Comparison of ENCODE assay signal across 14 mouse cellular contexts in genomic region chr12:100665294-100665693, GRCm38 (mm10).
DNase-seq lines count a peak whose midpoint lies in the region.
"Had no signal": no experiment of that assay in that cellular context is flagged by ENCODE, and none has a peak within 500 bp of the region (broad histone marks: within the 10 kb centered on the region; RNA-seq: fewer than 3 reads in every experiment).

No protein-coding gene starts in this region.

- peak; percentile 26 to 35 for DNase-seq in cerebellum, postnatal 14 days
- no peak for DNase-seq in cerebellum, adult 8-10 months
- DNase-seq in layer of hippocampus, adult 9-11 months: peak; percentile 5
- DNase-seq in layer of hippocampus, adult 18-20 months (ENCODE audit: low spot score in 2 of 2): no peak
- DNase-seq in brain, adult 2 months (ENCODE audit: low read depth, low spot score): peak; percentile 54
- DNase-seq in brain, embryonic 18.5 days (ENCODE audit: low read depth, low spot score): peak; percentile 18
- DNase-seq in gastrocnemius, adult 18-20 months (ENCODE audit: low spot score): no peak
- DNase-seq: adrenal gland, postnatal 14 days; cerebellum, adult 11-12 months; cerebellum, postnatal 36 days; gastrocnemius, adult 2 months; gastrocnemius, postnatal 25 days; heart, postnatal 36 days; kidney, adult 2 months had no signal

Comparison
In these comparisons a context has a peak if more than half of its experiments do, and no peak if none do; other contexts are left out.
1. DNase-seq: peak in cerebellum, postnatal 14 days (2 of 2), layer of hippocampus, adult 9-11 months (single experiment), brain, adult 2 months (single experiment) and brain, embryonic 18.5 days (single experiment); none in cerebellum, adult 8-10 months (single experiment), layer of hippocampus, adult 18-20 months (0 of 2) and gastrocnemius, adult 18-20 months (single experiment).